Mouse (Mus musculus) adrenal gland, postnatal 36 days (tissue): ENCODE measurements around the gene Hoxa4. TPM values are rescaled to one million over a fixed set of nuclear protein-coding genes. Genes with fewer than 3 reads are reported as not detected.

Source experiments
- DNase-seq, 2 experiments: peaks; one replicate each; pipeline ENCODE4 v3.0.0; 2021; ENCODE audit warnings: mixed read lengths in 1 of 2
- microRNA-seq: library from miRNA; unstranded; fragments of <30 nt; microRNA quantifications from one replicate; pipeline ENCODE4 v1.2.0, GENCODE M21; 2021
- total RNA-seq, 2 experiments: library from RNA; stranded (reverse); gene quantifications; 2 replicates each; pipeline ENCODE4 v1.2.3; 2021

Gene Hoxa4
- total RNA-seq, 2 experiments from 2014 or later, result 2.6 to 3.1 TPM

GRCm38 (mm10) chr6:52152226-52153193 is 39.0 kb downstream of the Hoxa4 start:
- DNase-seq, result no peak

- no peak for DNase-seq
These were observed 40.0 kb downstream of the Hoxa4 start for GRCm38 (mm10) chr6:52151571-52151970.

DNA sequence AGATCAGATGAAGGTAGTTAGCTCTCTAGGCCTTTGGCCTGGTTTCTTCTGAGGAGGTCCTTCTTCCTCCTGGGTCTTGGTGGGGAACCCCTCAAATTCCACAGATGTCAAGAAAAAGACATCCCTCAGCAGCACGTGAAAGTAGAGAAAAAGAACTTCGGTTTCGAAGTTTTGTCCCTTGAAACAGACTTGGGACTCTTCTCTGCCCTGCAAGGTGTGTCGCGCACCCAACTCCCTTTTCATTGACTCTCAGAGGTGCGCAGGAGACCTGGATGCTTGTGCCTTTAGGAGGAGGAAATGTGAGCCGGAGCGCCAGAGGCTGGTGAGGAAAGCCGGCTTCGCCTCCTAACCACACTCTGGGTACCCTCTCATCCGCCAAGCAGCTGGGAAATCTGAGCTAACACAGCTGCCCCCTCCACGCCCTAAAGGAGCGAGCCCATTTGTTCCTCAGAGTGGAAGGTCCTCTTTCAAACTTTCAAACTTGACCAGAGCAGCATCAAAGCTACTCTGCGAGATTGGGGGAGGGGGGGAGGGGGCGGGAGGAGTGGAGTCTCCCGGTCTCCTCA is 41.1 kb downstream of the Hoxa4 start:
- no peak for DNase-seq

Small RNA genes lying within 50 kb of the gene (microRNA-seq; reads per million reads assigned to microRNA genes)
- gene Mir196b, result 227 reads per million, percentile 61 among the genes with 10 or more reads in this experiment

Other genes starting within 250 kb of the Hoxa4 start
- gene Skap2, start 179.2 kb downstream of the Hoxa4 start, total RNA-seq, result 10 to 100 TPM; 46.8 to 50.6 TPM
- under 1 TPM; 0.23 to 0.70 TPM for gene Hoxa1, start 33.4 kb downstream of the Hoxa4 start, total RNA-seq
- gene Hoxa2, start 26.9 kb downstream of the Hoxa4 start, total RNA-seq, result 1 to 10 TPM; 1.7 to 1.9 TPM
- gene 5730596B20Rik, start 14.3 kb downstream of the Hoxa4 start, total RNA-seq, result under 1 TPM; 0.10 to 0.40 TPM
- 10 to 100 TPM; 14.7 to 27.8 TPM for gene Hoxa5, start 12.8 kb upstream of the Hoxa4 start, total RNA-seq
- 1 to 10 TPM; 2.5 to 4.6 TPM for gene Hoxa6, start 17.0 kb upstream of the Hoxa4 start, total RNA-seq
- 1 to 10 TPM; 3.7 TPM for gene Hoxa3, start 21.6 kb upstream of the Hoxa4 start, total RNA-seq
- gene Gm28308, start 21.6 kb upstream of the Hoxa4 start, total RNA-seq, result 1 to 10 TPM; 1.5 to 2.8 TPM
- gene Hoxa7, start 30.1 kb upstream of the Hoxa4 start, total RNA-seq, result 10 to 100 TPM; 19.1 to 20.1 TPM
- 1 to 10 TPM in 1 of 2 experiments, under 1 TPM in 1; 0.56 to 1.3 TPM for gene Hoxa9, start 39.3 kb upstream of the Hoxa4 start, total RNA-seq
- gene Hoxa10, start 49.1 kb upstream of the Hoxa4 start, total RNA-seq, result under 1 TPM; 0.20 to 0.30 TPM
- not detected for gene Hoxa11, start 54.1 kb upstream of the Hoxa4 start, total RNA-seq
- gene Hoxa13, start 69.1 kb upstream of the Hoxa4 start, total RNA-seq, result not detected
- not detected for gene Evx1, start 121.7 kb upstream of the Hoxa4 start, total RNA-seq